Mouse (Mus musculus) limb, embryonic 11.5 days (tissue): ENCODE measurements around the gene Caprin1. TPM values are rescaled to one million over a fixed set of nuclear protein-coding genes. Genes with fewer than 3 reads are reported as not detected.
A peak's percentile ranks its signal among the peaks of the same experiment; 100 is the strongest.

Source experiments
- ATAC-seq: fragments of 200-750 bp; cut with Nextera tagmentation; 2 replicates; pipeline ENCODE4 v1.8.0; 2017; ENCODE audit warnings: low read depth; ENCODE audit not compliant: insufficient number of reproducible peaks, low FRiP score, low TSS enrichment
- DNase-seq: peaks from one replicate; pipeline ENCODE4 v3.0.0-alpha.2; 2015; ENCODE audit warnings: low spot score
- H3K27ac ChIP-seq: fragments of 300-500 bp; sonication (generic); replicated peaks from 2 replicates; pipeline ENCODE4 v1.5.1; 2014; ENCODE audit warnings: low read depth, mild to moderate bottlenecking, low read length
- H3K27me3 ChIP-seq: fragments of 300-500 bp; sonication (generic); 2 replicates; pipeline ENCODE4 v1.6.1; 2014; ENCODE audit warnings: mild to moderate bottlenecking, low read length, mixed read lengths; ENCODE audit not compliant: control insufficient read depth, insufficient read depth
- H3K36me3 ChIP-seq: fragments of 300-500 bp; sonication (generic); 2 replicates; pipeline ENCODE4 v1.6.1; 2014; ENCODE audit warnings: mild to moderate bottlenecking, low read length, moderate library complexity, mixed read lengths; ENCODE audit not compliant: control insufficient read depth, insufficient read depth
- H3K4me1 ChIP-seq: fragments of 300-500 bp; sonication (generic); 2 replicates; pipeline ENCODE4 v1.6.1; 2014; ENCODE audit warnings: low read length, mixed read lengths; ENCODE audit not compliant: control insufficient read depth, insufficient read depth
- H3K4me2 ChIP-seq: fragments of 300-500 bp; sonication (generic); 2 replicates; pipeline ENCODE4 v1.6.1; 2014; ENCODE audit warnings: low read depth, mild to moderate bottlenecking, moderate library complexity; ENCODE audit not compliant: severe bottlenecking
- H3K4me3 ChIP-seq: fragments of 300-500 bp; sonication (generic); 2 replicates; pipeline ENCODE4 v1.5.1; 2014; ENCODE audit warnings: low read depth, low read length
- H3K9ac ChIP-seq: fragments of 300-500 bp; sonication (generic); 2 replicates; pipeline ENCODE4 v1.6.1; 2014; ENCODE audit warnings: mild to moderate bottlenecking, low read length
- H3K9me3 ChIP-seq: fragments of 300-500 bp; sonication (generic); 2 replicates; pipeline ENCODE4 v1.6.1; 2016; ENCODE audit warnings: low read length; ENCODE audit not compliant: control insufficient read depth
- WGBS: fragments of 180-500 bp; shearing (Covaris S2); extraction: QIAGEN DNeasy Blood & Tissue Kit; methylation state at CpG from one replicate; pipeline ENCODE4 v1.1.7; 2014; 5-methylcytosine and 5-hydroxymethylcytosine counted together
- polyA plus RNA-seq: library from polyadenylated mRNA; unstranded; fragments of >200 nt; fragmentation: Nextera tagmentation; extraction: Ambion mirVana; gene quantifications from 2 replicates; pipeline ENCODE4 v1.2.1, GENCODE M21; 2014

The Caprin1 gene
- polyA plus RNA-seq, 1 experiment from 2014 or later = 602 TPM

- no peak overlapping the region for H3K4me2 ChIP-seq
- H3K27ac ChIP-seq = no peak overlapping the region
- H3K4me1 ChIP-seq = peaks cover 2% of the 10 kb centered on the region; the same call in 1 of the 2 replicates
- H3K4me3 ChIP-seq = no peak overlapping the region
- no peaks in the 10 kb centered on the region for H3K27me3 ChIP-seq
- ATAC-seq (no peak), DNase-seq (no peak)
- no peak overlapping the region for H3K9ac ChIP-seq
- peaks cover 5% of the 10 kb centered on the region for H3K36me3 ChIP-seq
- H3K9me3 ChIP-seq = no peaks in the 10 kb centered on the region
- WGBS = 100% methylated on average over 1 of the region's 1 CpGs
Observed at GRCm38 (mm10) chr2:103792009-103792408, 5.4 kb downstream of the Caprin1 start.

GRCm38 (mm10) chr2:103785735-103786134, 11.7 kb downstream of the Caprin1 start:
- Histone ChIP-seq H3K27ac (no peak overlapping the region), H3K9ac (no peak overlapping the region), H3K4me1 (no peaks in the 10 kb centered on the region), H3K9me3 (no peaks in the 10 kb centered on the region), H3K36me3 (peaks cover 6% of the 10 kb centered on the region), H3K4me3 (no peak overlapping the region), H3K4me2 (no peak overlapping the region), H3K27me3 (no peaks in the 10 kb centered on the region)
- ATAC-seq (no peak), DNase-seq (no peak)
- WGBS = 96% methylated on average over 1 of the region's 1 CpGs

- Histone ChIP-seq H3K9ac (no peak overlapping the region), H3K4me3 (no peak overlapping the region), H3K36me3 (peaks cover 9% of the 10 kb centered on the region), H3K27me3 (no peaks in the 10 kb centered on the region), H3K9me3 (no peaks in the 10 kb centered on the region), H3K4me2 (no peak overlapping the region), H3K27ac (no peak overlapping the region), H3K4me1 (no peaks in the 10 kb centered on the region)
- WGBS = 92% methylated on average over 4 of the region's 4 CpGs
- peak; percentile 34 for DNase-seq
- no peak for ATAC-seq
Observed at GRCm38 (mm10) chr2:103784621-103785020, 12.8 kb downstream of the Caprin1 start.

GRCm38 (mm10) chr2:103762492-103762891, 35.0 kb downstream of the Caprin1 start:
- ATAC-seq = no peak
- Histone ChIP-seq H3K27ac (no peak overlapping the region), H3K9me3 (no peaks in the 10 kb centered on the region), H3K4me1 (no peaks in the 10 kb centered on the region), H3K9ac (no peak overlapping the region), H3K27me3 (no peaks in the 10 kb centered on the region), H3K4me3 (no peak overlapping the region), H3K36me3 (peaks cover 2% of the 10 kb centered on the region), H3K4me2 (no peak overlapping the region)
- DNase-seq = peak; percentile 20
- 41% methylated on average over 1 of the region's 1 CpGs for WGBS

- no peak overlapping the region for H3K4me3 ChIP-seq
- DNase-seq (peak; percentile 20), ATAC-seq (no peak)
- H3K27ac ChIP-seq = no peak overlapping the region
- H3K9me3 ChIP-seq = no peaks in the 10 kb centered on the region
- H3K36me3 ChIP-seq = peaks cover 2% of the 10 kb centered on the region
- no peak overlapping the region for H3K9ac ChIP-seq
- peak overlapping the region; percentile 70; the same call in 1 of the 2 replicates for H3K4me2 ChIP-seq
- H3K27me3 ChIP-seq = no peaks in the 10 kb centered on the region
- H3K4me1 ChIP-seq = no peaks in the 10 kb centered on the region
- WGBS = 39% methylated on average over 4 of the region's 4 CpGs
Observed at GRCm38 (mm10) chr2:103761993-103762392, 35.5 kb downstream of the Caprin1 start.

- Histone ChIP-seq H3K4me3 (peak within 1 kb of the TSS; percentile 58), H3K9me3 (no peaks in the 10 kb centered on the region), H3K4me1 (no peaks in the 10 kb centered on the region), H3K36me3 (peaks cover 3% of the 10 kb centered on the region), H3K4me2 (peak within 1 kb of the TSS; percentile 70), H3K9ac (peak within 1 kb of the TSS; percentile 62), H3K27me3 (no peaks in the 10 kb centered on the region), H3K27ac (peak within 1 kb of the TSS; percentile 68)
- peak; percentile 95 for ATAC-seq
- DNase-seq = peak; percentile 98
- under 1% methylated on average over 47 of the region's 47 CpGs for whole genome bisulfite sequencing
Observed at GRCm38 (mm10) chr2:103760906-103761716, 36.3 kb downstream of the Caprin1 start, which contains the start of gene Nat10. Nat10 (minus strand) TSS chr2:103761270.

GRCm38 (mm10) chr2:103760421-103760820, 37.0 kb downstream of the Caprin1 start:
- DNase-seq (peak; percentile 35), ATAC-seq (peak; percentile 24; the same call in 1 of the 2 replicates)
- Histone ChIP-seq H3K27me3 (no peaks in the 10 kb centered on the region), H3K4me3 (peak overlapping the region; percentile 58), H3K4me2 (peak overlapping the region; percentile 70), H3K27ac (no peak overlapping the region), H3K9me3 (no peaks in the 10 kb centered on the region), H3K4me1 (no peaks in the 10 kb centered on the region), H3K36me3 (peaks cover 3% of the 10 kb centered on the region; the same call in 1 of the 2 replicates), H3K9ac (peak overlapping the region; percentile 62)
- WGBS = under 1% methylated on average over 12 of the region's 12 CpGs

GRCm38 (mm10) chr2:103755458-103756085, 41.9 kb downstream of the Caprin1 start:
- peaks cover 10% of the 10 kb centered on the region for H3K36me3 ChIP-seq

More at GRCm38 (mm10) chr2:103755458-103756085, 41.9 kb downstream of the Caprin1 start:
- H3K27me3 ChIP-seq = no peaks in the 10 kb centered on the region
- DNase-seq (no peak), ATAC-seq (no peak)
- H3K4me3 ChIP-seq = no peak overlapping the region
- H3K9me3 ChIP-seq = no peaks in the 10 kb centered on the region
- 87% methylated on average over 9 of the region's 9 CpGs for WGBS
- H3K9ac ChIP-seq = no peak overlapping the region
- no peak overlapping the region for H3K4me2 ChIP-seq
- no peaks in the 10 kb centered on the region for H3K4me1 ChIP-seq
- H3K27ac ChIP-seq = no peak overlapping the region
